Mouse (Mus musculus) regulatory T cell (primary cell): Measurements from ENCODE around the gene Filip1l.

Source experiments
- in situ Hi-C: fragments of 300-600 bp; cut with MboI, MseI; formaldehyde crosslinking; loops from one replicate; pipeline ENCODE4 v1.15.1; 2025; ENCODE audit warnings: high pct_unique_total_duplicates

Gene Filip1l

DNA sequence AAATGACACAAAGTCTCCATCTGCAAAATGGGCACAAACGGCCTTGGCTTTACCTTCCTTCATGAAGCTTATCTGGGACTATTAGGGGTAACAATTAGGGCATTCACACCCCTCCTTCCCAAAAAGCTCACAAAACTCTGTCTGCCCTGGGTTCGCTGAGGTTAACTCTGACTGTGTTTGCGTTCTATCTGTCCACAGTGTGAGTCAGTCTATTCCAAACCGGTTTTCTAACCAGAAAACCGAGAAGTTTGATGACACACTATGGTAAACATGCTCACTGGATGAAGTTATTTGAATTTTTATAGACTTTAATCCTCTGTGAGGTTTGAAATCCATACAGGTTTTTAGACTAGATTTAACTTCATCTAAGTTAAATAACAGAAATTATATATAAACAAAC lies 172.2 kb downstream of the Filip1l start:
- in situ Hi-C loops, result no loop called here

DNA sequence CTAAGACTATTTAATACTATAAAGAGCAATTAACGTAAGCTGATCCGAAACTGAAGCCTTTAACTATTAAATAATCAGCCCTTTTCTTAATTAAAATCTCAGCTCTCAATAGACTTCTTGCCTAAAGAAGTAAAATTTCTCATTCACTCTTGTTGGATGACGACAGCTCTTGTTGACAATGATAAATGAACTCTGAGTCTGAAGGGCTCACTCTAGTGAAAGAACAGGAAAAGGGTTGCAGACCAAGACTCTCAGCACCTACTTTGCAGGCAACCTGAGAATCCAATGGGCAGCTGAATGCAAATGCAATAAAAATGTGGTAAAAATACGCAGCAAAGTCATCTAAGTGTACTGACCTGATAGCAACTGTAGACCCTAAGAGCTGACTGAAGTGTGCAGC lies 172.6 kb downstream of the Filip1l start:
- in situ Hi-C loops, result no loop called here

DNA sequence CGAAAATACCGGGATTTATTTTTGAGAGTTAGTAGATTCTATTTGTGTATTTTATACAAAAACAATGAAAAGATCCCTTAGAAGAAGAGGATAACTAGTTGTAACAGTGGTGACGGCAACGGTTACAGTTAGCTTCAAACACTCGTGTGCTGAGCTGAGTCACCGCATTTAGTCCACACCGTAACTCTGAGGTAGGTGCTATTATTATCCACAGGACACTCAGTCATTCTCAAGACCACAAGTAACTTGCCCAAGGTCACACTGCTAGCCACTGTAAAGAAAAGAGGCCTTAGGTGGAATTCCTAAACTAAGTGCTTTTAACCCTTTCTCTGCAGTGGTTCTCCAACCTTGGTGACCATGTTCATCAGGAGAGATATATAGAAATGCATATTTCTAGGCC lies 174.0 kb downstream of the Filip1l start:
- in situ Hi-C loops, result no loop called here

DNA sequence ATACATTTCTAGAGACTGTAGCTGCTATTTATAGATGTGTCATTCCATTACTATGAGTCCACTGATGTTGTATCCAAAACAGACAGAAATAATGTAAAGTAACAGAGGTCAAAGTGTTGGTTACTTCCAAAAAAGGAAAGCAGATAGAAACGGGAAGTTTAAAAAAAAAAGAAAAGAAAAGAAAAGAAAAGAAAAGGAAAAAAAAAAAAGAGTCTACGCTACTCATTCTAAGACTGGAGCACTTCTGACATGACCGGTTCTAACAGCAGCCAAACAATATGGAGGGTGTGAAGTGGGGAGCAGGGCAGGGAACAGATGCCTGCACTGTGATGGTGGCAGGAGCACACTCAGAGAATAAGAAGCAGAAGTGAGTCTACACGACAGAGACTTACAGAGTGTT lies 175.6 kb downstream of the Filip1l start:
- in situ Hi-C loops, result no loop called here

DNA sequence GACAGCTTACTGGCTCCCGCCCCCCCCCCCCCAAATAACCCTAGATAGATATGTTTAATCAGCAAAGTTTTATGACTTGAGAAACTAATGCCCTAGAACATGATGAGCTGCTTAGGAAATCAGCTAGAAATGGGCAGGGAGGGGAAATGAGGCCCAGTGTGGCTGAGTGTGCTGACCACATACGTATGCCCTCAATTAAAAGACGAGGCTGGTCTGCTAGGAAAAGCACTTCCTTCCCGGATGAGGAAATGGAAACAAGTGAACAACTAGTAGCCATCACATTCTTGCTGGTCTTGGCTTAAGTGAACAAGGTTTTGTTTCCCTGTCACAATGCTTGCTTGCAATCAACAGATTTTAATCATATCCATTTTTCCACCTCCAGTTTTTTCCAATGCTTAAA lies 177.7 kb downstream of the Filip1l start:
- in situ Hi-C loops, result no loop called here

DNA sequence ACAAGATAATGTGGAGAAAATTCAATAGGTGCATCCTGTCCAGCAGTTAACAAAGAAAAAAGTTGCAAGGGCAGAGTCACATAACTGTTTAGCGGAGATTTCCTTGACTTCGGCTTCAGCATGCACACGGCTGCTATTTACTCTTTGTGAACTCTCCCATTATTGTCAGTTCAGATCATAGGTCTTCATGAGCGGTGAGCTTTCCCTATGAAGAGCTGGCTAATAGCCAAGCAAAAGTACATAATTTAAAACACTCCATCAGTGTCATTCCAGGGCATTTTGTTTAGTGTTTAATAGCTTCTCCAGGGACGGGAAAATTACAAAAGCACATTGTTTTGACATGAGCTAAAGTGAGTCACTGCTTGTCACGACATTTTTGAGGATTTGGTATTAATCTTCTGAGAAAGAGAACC lies 179.2 kb downstream of the Filip1l start:
- in situ Hi-C loops, result no loop called here

DNA sequence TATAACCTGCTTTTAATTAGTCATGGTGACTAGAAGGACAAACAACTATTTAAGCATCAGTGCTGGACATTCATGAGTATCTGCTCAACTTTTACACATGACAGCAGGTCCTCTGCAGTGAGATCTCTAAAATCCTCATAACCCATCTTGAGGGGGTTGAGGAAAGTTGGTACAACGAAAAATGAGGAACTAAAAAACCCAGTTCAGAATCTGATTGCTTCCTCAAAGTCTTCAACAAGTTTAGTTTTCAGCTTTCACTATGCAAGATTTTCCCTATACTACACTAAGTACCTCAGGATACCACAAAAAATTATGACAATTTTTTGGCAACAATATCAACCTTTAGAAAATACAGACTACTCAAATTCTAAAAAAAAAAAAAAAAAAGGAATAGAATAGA lies 181.5 kb downstream of the Filip1l start:
- in situ Hi-C loops, result no loop called here

DNA sequence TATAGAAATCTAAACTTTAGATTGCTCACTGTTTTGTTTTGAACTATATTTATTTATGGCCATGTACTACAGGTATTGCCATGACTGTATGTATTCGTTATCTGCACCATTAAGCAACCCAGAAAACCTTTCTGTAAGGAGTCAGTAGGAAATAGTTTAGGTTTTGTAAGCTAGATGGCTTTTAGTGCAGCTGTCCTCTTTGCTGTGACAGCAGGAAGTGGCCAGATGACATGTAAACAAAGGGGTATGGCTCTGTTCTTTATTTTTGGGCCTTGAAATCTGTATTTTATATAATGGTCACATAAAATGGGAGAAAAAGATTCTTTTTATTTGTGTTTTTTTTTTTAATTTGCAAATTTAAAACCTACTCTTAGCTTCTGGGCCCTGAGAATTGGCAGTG lies 181.9 kb downstream of the Filip1l start:
- in situ Hi-C loops, result no loop called here

DNA sequence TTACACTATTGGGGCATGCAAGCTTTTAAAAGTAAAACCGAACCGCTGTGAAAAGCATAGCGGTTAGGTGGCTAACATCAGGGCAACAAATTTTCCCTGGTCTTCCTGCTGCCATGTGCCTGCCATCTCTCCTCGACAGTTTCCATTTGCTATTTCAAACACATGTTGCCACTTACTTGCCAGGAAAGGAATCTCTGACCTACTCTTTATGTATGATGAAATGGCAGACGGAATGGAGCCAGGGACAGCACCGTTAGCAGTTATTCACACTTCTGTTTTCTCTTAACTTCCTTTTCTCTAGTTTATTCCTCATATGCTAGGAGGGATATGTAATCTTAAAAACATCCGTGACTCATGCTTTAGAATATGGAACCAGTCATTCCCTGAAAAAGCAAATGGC lies 183.6 kb downstream of the Filip1l start:
- in situ Hi-C loops, result no loop called here

DNA sequence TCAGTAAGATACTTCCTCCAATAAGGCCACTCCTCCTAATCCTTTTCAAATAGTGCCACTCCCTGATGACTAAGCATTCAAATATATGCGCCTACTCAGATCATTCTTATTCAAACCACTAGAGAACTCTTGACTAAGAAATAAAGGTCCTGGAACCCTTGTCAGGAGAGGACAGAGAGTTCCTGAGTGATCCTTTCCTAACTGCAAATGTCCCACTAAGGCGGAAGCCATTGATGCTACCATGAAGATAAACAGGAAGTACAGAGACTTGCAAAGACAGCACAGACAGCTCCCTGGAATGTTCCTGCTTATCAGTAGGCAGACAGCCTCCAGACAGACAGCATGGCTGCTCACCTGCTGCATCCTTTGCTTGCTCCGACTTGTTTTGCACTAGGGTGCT lies 190.3 kb downstream of the Filip1l start:
- in situ Hi-C loops, result no loop called here

DNA sequence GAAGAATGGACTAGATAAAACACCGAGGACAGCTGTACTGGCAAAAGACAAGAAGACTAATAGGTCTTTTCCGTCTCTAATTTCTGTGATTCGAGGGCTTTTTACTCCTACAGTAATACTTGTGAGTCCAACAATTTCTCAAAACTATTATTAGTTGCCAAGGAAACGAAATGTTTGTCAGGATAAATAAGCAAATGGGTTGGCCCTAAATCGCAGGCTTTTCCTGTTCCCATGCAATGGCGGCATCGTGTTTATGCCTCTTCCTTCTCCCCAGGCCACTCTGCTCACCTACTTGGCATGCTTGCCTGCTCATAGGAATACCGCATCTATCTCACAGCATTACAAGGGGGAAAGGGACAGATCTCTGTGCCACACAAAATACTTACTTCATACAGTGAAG lies 191.5 kb downstream of the Filip1l start:
- in situ Hi-C loops, result no loop called here

DNA sequence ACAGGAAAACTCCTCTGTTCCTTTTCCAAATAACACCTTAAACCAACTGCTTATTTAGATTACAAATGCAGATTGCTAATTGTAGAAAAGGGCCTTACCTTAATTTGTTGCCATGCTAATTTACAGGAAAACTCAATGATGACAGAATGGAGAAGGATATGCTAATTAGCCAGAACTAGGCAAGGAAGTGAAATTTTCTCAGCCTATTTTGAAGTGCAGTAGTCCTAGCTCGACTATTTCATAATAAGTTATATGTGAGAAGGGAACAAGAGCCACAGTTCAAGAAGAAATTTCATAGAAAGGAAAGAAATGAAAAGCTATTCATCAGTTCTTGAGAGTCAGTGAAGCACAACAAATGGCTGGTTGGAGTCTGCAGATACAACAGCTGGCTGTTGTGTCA lies 193.5 kb downstream of the Filip1l start:
- in situ Hi-C loops, result no loop called here

DNA sequence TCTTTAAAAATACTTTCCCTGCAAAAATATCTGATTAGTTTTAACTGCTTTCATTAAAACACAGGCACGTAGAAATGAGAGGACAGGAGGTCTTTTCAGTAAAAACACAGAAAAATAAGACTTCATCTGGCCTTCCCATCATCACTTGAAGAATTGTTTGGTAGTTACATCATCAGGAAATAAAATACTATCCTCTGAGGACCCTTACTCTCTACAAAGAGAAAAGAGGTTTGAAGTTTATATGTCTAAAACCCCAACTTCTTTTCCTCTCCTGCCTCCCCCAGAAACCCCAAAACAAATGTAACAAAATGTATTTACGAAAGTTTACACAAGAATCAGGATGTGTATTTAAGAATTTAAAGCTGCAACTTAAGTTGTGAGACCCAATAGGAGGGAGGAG lies 195.7 kb downstream of the Filip1l start:
- in situ Hi-C loops, result no loop called here

DNA sequence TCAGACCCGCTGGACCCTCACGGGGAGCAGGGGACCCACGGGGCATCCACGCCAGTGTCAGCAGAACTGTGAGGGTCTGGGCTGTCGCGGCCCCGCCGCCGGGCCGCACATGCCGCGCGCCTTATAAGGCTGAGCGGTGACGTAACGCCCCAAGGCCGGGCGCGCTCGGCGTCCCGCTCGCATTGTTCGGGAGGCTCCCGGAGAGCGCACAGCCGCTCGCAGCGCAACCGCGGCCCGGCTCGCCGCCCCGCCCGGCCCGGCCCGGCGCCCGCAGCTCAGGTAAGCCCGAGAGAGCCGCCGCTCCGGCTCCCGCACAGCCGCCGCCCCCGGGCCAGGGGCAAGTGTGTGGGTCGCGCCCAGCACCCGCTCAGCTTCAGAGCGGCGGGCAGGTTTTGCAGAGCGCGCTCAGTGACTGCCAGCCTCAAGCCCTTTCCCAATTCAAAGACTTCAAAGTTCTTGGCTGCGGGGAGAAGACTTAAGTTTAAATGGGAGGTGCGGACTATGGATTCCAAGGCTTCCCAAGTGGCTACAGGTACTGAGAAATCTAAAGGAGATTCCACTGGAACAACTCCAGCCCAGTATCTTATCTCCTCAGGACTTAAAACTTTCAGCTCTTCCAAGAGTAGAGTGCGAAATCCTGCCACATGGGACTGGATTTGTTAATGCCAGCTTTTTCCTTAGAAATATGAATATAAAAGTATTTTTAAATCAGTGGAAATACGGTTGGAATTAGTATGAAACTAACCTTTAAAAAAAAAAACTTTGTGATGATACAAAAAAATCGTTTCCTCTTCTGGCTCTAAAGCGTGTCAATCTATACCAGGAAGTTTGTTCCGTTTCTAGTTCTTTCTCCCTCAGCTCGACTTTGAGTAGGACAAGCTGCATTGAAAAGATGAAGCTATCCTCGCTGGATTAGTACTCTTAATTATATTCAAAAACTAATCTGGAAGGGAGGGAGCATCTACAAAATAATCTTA lies 196.5 kb downstream of the Filip1l start:
- in situ Hi-C loops, result no loop called here

DNA sequence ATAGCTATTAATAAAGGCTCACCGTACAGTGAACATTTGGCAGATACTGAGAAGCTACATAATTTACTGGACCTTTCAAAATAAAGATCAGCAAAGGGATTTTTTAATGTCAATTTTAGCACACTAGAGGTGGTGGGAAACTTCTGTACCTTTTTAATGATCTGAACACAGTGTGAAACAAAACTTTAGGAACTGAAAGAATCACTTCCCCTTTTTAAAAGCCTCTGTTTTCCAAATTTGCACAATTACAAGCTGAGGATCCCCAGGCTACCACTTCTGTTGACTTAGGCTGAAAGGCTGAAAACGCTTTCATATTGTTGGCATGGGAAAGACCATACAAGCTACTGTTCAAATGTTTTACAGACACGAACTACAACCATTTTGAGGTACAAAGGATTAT lies 197.2 kb downstream of the Filip1l start:
- in situ Hi-C loops, result no loop called here

DNA sequence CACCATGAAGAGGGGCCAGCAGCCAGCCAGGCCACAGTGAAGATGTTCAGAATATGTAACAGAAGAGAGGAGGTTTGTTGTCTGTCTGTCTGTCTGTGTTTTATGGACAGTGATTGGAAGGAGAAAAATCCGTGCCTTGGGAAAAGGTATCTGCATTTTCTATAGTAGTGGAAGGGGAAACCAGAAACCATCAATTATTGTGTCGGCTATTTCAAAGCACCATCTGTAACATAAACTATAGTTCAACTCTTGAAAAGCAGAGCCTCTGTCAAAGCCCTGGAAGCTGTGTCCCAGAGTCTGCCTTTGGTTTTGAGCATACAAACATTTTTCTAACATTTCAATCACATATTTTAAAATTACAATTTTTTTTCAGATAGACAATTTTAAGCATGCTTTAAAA lies 197.9 kb downstream of the Filip1l start:
- in situ Hi-C loops, result no loop called here

DNA sequence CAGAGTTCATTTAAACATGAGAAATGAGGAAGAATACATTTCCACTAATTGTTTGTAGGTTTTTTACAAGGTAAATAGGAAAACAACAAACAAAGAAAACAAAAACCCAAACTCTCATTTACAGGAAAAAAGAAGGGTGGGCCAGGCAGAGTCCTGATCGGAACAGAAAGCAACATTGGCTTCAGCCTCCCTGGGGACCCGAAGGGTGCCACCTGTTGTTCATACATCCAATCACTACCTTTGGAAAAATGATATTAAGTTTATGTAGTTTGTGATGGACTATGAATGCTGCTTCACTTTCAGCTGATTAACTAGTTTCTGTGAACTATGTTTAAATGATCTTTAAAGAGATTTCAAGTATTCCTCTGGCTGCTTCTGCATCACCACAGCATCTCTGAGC lies 198.7 kb downstream of the Filip1l start:
- in situ Hi-C loops, result no loop called here

DNA sequence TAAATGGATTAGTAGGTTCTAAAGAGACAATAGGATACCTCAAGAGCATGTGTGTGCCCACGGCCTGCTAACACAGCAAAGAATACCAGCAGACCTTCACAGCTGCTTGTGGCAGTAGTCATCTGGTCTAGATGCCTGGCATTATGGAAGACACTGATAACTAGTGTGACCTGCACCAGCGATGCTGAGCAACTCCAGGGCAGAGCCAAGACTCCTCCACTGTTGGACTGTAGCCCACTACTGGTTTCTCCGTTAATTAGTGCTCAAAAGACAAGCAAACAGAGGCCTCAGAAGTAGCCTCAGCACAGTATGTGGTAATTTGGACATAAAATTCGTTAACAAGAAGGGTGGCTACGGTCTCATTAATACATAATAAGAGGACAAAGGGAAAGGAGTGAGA lies 199.8 kb downstream of the Filip1l start:
- in situ Hi-C loops, result no loop called here

DNA sequence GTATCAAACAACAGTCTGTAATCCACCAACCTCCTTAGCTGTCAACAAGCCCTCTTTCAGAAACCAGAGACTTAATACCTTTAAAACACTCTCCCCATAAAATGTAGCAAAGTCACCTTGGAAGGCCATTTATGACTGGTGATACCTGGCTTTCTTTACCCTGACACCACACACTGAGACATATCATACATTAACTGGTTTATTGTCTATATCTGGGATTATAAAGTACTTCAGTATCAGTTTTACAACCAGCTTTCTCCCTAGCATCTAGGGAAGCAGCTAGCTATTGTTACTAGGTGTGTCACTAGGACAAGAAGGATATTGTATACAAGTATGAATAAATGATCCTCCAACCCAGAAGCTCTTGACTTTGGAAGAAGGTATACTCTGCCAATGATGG lies 200.3 kb downstream of the Filip1l start:
- in situ Hi-C loops, result no loop called here

DNA sequence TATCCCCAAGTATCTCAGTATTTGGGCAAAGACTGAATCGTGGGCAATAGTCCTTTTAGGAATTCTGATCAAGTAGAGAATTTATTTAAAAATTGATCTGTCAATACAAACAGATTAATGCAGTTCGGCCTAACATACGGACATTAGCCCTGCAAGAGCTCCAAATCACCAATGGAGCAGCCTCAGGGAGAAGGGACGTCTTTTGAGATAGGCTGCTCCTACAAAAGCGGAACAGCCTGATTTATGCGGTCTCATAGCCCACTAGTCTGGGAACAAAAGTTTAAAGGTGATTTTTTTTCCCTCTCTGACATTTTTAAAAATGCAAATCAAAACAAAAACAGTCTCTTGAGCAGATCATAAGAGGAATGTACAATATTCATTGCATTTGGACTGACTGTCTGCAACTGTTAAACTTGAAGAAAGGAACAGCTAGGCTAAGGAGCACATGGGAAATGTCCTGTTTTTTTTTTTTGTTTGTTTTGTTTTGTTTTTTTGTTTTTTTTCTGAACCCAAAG lies 202.1 kb downstream of the Filip1l start:
- in situ Hi-C loops, result no loop called here

DNA sequence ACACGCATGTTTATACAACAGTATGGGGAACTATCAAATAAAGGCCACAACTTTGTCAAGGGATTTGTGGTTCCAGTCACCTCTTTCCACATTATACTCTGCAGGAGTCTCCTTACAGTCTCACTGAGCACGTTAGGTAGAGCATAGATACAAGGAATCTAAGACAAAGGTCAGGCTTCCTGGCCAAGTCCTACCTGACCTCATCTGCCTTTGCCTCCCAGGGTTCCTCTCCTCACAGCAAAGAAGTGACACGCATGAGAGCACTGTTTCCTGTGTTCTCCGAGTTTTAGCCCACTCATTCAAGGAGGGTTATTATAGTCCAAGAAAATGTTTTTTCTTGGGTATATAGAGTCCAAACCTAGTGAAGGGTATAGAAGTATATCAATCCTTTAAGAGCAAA lies 202.8 kb downstream of the Filip1l start:
- in situ Hi-C loops, result no loop called here

DNA sequence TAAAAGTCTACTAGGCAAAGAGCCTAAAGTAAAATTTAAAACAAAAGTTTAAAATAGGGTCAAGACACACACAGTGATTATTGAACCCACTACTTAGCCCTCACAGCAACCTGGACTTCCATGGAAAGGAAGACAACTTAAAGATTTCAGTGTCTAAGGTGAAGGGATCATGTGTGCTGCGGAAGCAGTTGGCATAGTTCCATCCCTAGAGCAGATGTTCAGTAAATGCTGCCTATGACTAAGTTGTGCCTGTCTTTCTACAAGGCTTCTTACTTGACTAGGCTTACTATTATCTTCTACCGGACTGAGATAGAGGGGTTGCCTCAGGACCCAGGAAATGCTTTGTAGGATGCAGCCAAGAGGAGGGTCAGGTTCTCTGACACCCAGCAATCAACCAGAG lies 203.4 kb downstream of the Filip1l start:
- in situ Hi-C loops, result no loop called here

DNA sequence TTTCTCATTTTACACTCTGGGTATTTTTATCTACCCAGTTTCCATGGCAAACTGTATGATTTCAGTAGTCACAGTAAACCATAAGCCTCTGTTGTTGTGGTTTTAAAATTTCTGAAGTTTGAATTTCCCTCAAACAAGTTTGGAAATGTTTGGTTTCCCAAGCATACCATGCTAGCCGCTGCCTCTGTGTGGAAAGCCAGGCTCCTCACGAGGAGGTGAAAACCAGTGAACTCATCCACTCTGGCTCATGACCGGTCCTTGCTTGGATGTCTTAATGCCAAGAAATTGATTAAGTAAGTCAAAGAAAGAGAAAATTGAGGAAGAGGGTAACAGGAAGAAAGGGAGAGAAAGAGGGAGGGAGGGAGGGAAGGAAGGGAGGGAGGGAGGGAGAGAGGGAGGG lies 205.4 kb downstream of the Filip1l start:
- in situ Hi-C loops, result no loop called here

DNA sequence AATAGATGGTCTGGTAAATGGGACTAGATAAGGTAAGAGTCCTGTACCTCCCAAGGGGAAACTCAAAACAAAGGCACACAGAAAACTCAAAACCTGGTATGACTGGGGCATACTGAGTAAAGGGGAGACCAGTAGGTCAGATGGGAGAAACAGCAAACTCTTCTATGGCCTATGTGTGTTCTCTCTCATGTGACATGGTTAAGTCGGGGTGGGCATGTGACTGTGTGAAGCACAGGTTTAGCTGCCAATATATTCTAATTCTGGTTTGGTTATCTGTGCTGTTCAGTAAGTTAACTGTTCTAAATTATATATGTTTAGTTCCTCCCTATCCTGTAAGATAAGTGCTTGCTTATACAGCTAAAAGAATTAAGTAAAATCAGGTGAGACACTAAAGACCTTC lies 207.3 kb downstream of the Filip1l start:
- in situ Hi-C loops, result no loop called here
